Mouse (Mus musculus): ENCODE data around the gene Clspn.

GRCm38 (mm10) chr4:126545016-126545415, 11.7 kb upstream of the Clspn start:
- TF ChIP-seq CTCF (IDR thresholded peaks at IDR 0.05; ENCODE audit: low read depth, low read length) = no peak
- TF ChIP-seq POLR2AphosphoS5 (IDR thresholded peaks at IDR 0.05; ENCODE audit: insufficient replicate concordance, low read depth, low read length) = no peak
- TF ChIP-seq GATA1 (IDR thresholded peaks at IDR 0.05; ENCODE audit: borderline replicate concordance, low read length) = no peak
- no peak for TF ChIP-seq TAL1 (conservative IDR thresholded peaks at IDR 0.05; ENCODE audit: low read depth, low read length)

All from G1E (cell line).